Mouse (Mus musculus) MEL (cell line): ENCODE results near the gene Ssr1.

ENCODE experiments used
- CTCF ChIP-seq, 3 experiments: IDR thresholded peaks in 2 of 3; conservative IDR thresholded peaks in 1 of 3; 2 replicates each; pipeline ENCODE4 v1.5.1; 2011 to 2012; ENCODE audit warnings: low read length in 3 of 3, low read depth in 2 of 3, mild to moderate bottlenecking in 2 of 3, improper control_type of control experiment in 1 of 3, inconsistent platforms in 1 of 3, mixed read lengths in 1 of 3, moderate library complexity in 1 of 3; ENCODE audit not compliant: control insufficient read depth in 1 of 3, insufficient read depth in 1 of 3, poor library complexity in 1 of 3, severe bottlenecking in 1 of 3
- E2F4 ChIP-seq: IDR thresholded peaks from 2 replicates; pipeline ENCODE4 v1.6.1; 2011; ENCODE audit warnings: low read depth, low read length, improper control_type of control experiment, borderline replicate concordance
- EP300 ChIP-seq, 2 experiments: IDR thresholded peaks; 2 replicates each; pipeline ENCODE4 v1.6.1; 2011; ENCODE audit warnings: improper control_type of control experiment in 2 of 2, low read length in 2 of 2, low read depth in 1 of 2, mild to moderate bottlenecking in 1 of 2
- MAFK ChIP-seq: IDR thresholded peaks from 2 replicates; pipeline ENCODE4 v1.6.1; 2011; ENCODE audit warnings: low read depth, mild to moderate bottlenecking, low read length, improper control_type of control experiment, borderline replicate concordance
- POLR2A ChIP-seq, 2 experiments: IDR thresholded peaks; 2 replicates each; pipeline ENCODE4 v1.6.1; 2011 to 2012; ENCODE audit warnings: low read length in 2 of 2, mild to moderate bottlenecking in 2 of 2, control low read depth in 1 of 2, improper control_type of control experiment in 1 of 2, low read depth in 1 of 2, moderate library complexity in 1 of 2; ENCODE audit not compliant: control insufficient read depth in 1 of 2, insufficient read depth in 1 of 2, poor library complexity in 1 of 2
- POLR2AphosphoS2 ChIP-seq: IDR thresholded peaks from 2 replicates; pipeline ENCODE4 v1.6.1; 2011; ENCODE audit warnings: low read length, improper control_type of control experiment
- TAL1 ChIP-seq: IDR thresholded peaks from 2 replicates; pipeline ENCODE4 v1.6.1; 2012; ENCODE audit warnings: mild to moderate bottlenecking, inconsistent platforms, low read length, moderate library complexity, mixed read lengths
- USF2 ChIP-seq, 2 experiments: IDR thresholded peaks; 2 replicates each; pipeline ENCODE4 v1.6.1; 2011 to 2012; ENCODE audit warnings: improper control_type of control experiment in 2 of 2, low read length in 2 of 2, borderline replicate concordance in 1 of 2, inconsistent platforms in 1 of 2, low read depth in 1 of 2, mild to moderate bottlenecking in 1 of 2; ENCODE audit not compliant: insufficient read depth in 1 of 2
- ZNF384 ChIP-seq: IDR thresholded peaks from 2 replicates; pipeline ENCODE4 v1.6.1; 2012; ENCODE audit warnings: low read depth, mild to moderate bottlenecking, inconsistent platforms, low read length, improper control_type of control experiment

DNA sequence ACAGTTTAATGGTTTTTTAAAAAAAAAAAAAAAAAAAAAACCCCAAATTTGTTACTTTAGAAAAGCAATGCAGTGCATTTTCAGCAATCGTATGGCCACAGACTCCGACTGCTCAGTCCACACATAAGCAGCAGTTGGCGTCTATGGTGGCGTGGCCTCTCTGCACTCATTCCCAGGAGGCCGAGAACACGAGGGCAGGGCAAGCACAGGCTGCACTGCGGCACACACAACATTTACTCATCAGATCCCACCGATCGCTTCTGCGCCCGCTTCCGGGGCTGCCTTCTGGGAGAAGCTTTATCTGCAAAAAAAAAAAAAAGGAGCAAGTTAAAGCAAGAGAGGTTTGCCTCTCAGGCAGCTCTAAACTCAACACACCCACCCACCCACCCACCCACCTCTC is 14.5 kb downstream of the Ssr1 start:
- no peak for TF ChIP-seq USF2 (IDR thresholded peaks at IDR 0.05; ENCODE audit: borderline replicate concordance in 1 of 2, insufficient read depth in 1 of 2, low read depth in 1 of 2, low read length in 2 of 2)
- no peak for TF ChIP-seq POLR2A (IDR thresholded peaks at IDR 0.05; ENCODE audit: control insufficient read depth in 1 of 2, insufficient read depth in 1 of 2, low read depth in 1 of 2, low read length in 2 of 2, poor library complexity in 1 of 2)
- TF ChIP-seq CTCF (IDR thresholded peaks at IDR 0.05 in 2 of 3, conservative IDR thresholded peaks at IDR 0.05 in 1 of 3; ENCODE audit: control insufficient read depth in 1 of 3, insufficient read depth in 1 of 3, low read depth in 2 of 3, low read length in 3 of 3, poor library complexity in 1 of 3, severe bottlenecking in 1 of 3): no peak
- TF ChIP-seq TAL1: no peak
- TF ChIP-seq ZNF384: no peak
- TF ChIP-seq EP300 (IDR thresholded peaks at IDR 0.05; ENCODE audit: low read depth in 1 of 2, low read length in 2 of 2): no peak
- no peak for TF ChIP-seq MAFK
- TF ChIP-seq E2F4: no peak
- TF ChIP-seq POLR2AphosphoS2: no peak
